Mouse (Mus musculus) hindbrain, embryonic 15.5 days (tissue): Measurements from ENCODE around the gene Iqschfp. TPM values are rescaled to one million over a fixed set of nuclear protein-coding genes. Genes with fewer than 3 reads are reported as not detected.
A peak's percentile ranks its signal among the peaks of the same experiment; 100 is the strongest.

Experiments used
- ATAC-seq: fragments of 200-750 bp; cut with Nextera tagmentation; 2 replicates; pipeline ENCODE4 v1.8.0; 2017; ENCODE audit warnings: low read depth, moderate number of reproducible peaks, moderate TSS enrichment; ENCODE audit not compliant: low FRiP score
- H3K27ac ChIP-seq: fragments of 300-500 bp; sonication (generic); replicated peaks from 2 replicates; pipeline ENCODE4 v1.5.1; 2015; ENCODE audit warnings: mild to moderate bottlenecking, inconsistent platforms
- H3K27me3 ChIP-seq: fragments of 300-500 bp; sonication (generic); 2 replicates; pipeline ENCODE4 v1.6.1; 2015; ENCODE audit warnings: control low read depth, inconsistent platforms
- H3K36me3 ChIP-seq: fragments of 300-500 bp; sonication (generic); 2 replicates; pipeline ENCODE4 v1.6.1; 2015; ENCODE audit warnings: control low read depth, inconsistent platforms
- H3K4me1 ChIP-seq: fragments of 300-500 bp; sonication (generic); replicated peaks from 2 replicates; pipeline ENCODE4 v1.6.1; 2015; ENCODE audit warnings: control low read depth, inconsistent platforms
- H3K4me2 ChIP-seq: fragments of 300-500 bp; sonication (generic); 2 replicates; pipeline ENCODE4 v1.6.1; 2015; ENCODE audit warnings: moderate library complexity, mild to moderate bottlenecking, inconsistent platforms
- H3K4me3 ChIP-seq: fragments of 300-500 bp; sonication (generic); 2 replicates; pipeline ENCODE4 v1.5.1; 2015; ENCODE audit warnings: mild to moderate bottlenecking, inconsistent platforms
- H3K9ac ChIP-seq: fragments of 300-500 bp; sonication (generic); 2 replicates; pipeline ENCODE4 v1.6.1; 2015; ENCODE audit warnings: inconsistent platforms
- H3K9me3 ChIP-seq: fragments of 300-500 bp; sonication (generic); 2 replicates; pipeline ENCODE4 v1.6.1; 2016; ENCODE audit warnings: control low read depth, inconsistent platforms
- WGBS: fragments of 180-500 bp; shearing (Covaris S2); methylation state at CpG from one replicate; pipeline ENCODE4 v1.1.7; 2015; 5-methylcytosine and 5-hydroxymethylcytosine counted together
- polyA plus RNA-seq: library from polyadenylated mRNA; unstranded; fragments of >200 nt; fragmentation: Nextera tagmentation; extraction: Ambion mirVana; gene quantifications from 2 replicates; pipeline ENCODE4 v1.2.1, GENCODE M21; 2015

Iqschfp gene
- polyA plus RNA-seq, 1 experiment from 2014 or later = 7.3 TPM

GRCm38 (mm10) chr3:68632714-68633113 lies 740.7 kb downstream of the Iqschfp start:
- H3K9me3 ChIP-seq = no peaks in the 10 kb centered on the region
- H3K4me1 ChIP-seq = no peaks in the 10 kb centered on the region
- H3K9ac ChIP-seq = no peak overlapping the region
- H3K4me2 ChIP-seq = no peak overlapping the region
- H3K4me3 ChIP-seq = no peak overlapping the region
- no peaks in the 10 kb centered on the region for H3K27me3 ChIP-seq
- peaks cover under 1% of the 10 kb centered on the region; the same call in 1 of the 2 replicates for H3K36me3 ChIP-seq
- ATAC-seq = no peak
- 95% methylated on average over 3 of the region's 3 CpGs for WGBS
- no peak overlapping the region for H3K27ac ChIP-seq

GRCm38 (mm10) chr3:68633577-68633976 lies 741.5 kb downstream of the Iqschfp start:
- Histone ChIP-seq H3K27ac (no peak overlapping the region), H3K4me3 (no peak overlapping the region), H3K36me3 (no peaks in the 10 kb centered on the region), H3K27me3 (no peaks in the 10 kb centered on the region), H3K9ac (no peak overlapping the region), H3K4me1 (no peaks in the 10 kb centered on the region), H3K4me2 (no peak overlapping the region), H3K9me3 (no peaks in the 10 kb centered on the region)
- 93% methylated on average over 4 of the region's 4 CpGs for WGBS
- no peak for ATAC-seq

- Histone ChIP-seq H3K4me3 (no peak overlapping the region), H3K27ac (no peak overlapping the region), H3K4me2 (no peak overlapping the region), H3K4me1 (no peaks in the 10 kb centered on the region), H3K9me3 (no peaks in the 10 kb centered on the region), H3K9ac (no peak overlapping the region), H3K27me3 (no peaks in the 10 kb centered on the region), H3K36me3 (no peaks in the 10 kb centered on the region)
- ATAC-seq = no peak
- 21% methylated on average over 7 of the region's 7 CpGs for WGBS
Measured at GRCm38 (mm10) chr3:68637960-68638359, 745.9 kb downstream of the Iqschfp start.

- no peak overlapping the region for H3K9ac ChIP-seq
- H3K4me1 ChIP-seq = no peaks in the 10 kb centered on the region
- 94% methylated on average over 1 of the region's 1 CpGs for WGBS
- ATAC-seq = no peak
- no peak overlapping the region for H3K4me2 ChIP-seq
- H3K9me3 ChIP-seq = no peaks in the 10 kb centered on the region
- H3K27ac ChIP-seq = no peak overlapping the region
- no peak overlapping the region for H3K4me3 ChIP-seq
- H3K36me3 ChIP-seq = no peaks in the 10 kb centered on the region
- no peaks in the 10 kb centered on the region for H3K27me3 ChIP-seq
Measured at GRCm38 (mm10) chr3:68638703-68639102, 746.7 kb downstream of the Iqschfp start.

GRCm38 (mm10) chr3:68642935-68643334 lies 750.9 kb downstream of the Iqschfp start:
- no peak overlapping the region for H3K4me2 ChIP-seq

GRCm38 (mm10) chr3:68646387-68647130 lies 754.5 kb downstream of the Iqschfp start:
- Histone ChIP-seq H3K4me2 (no peak overlapping the region), H3K9me3 (no peaks in the 10 kb centered on the region), H3K27ac (no peak overlapping the region), H3K9ac (no peak overlapping the region), H3K4me3 (no peak overlapping the region), H3K4me1 (no peaks in the 10 kb centered on the region), H3K27me3 (no peaks in the 10 kb centered on the region), H3K36me3 (no peaks in the 10 kb centered on the region)
- ATAC-seq = no peak
- WGBS = 90% methylated on average over 6 of the region's 6 CpGs

More at GRCm38 (mm10) chr3:68642935-68643334, 750.9 kb downstream of the Iqschfp start:
- Histone ChIP-seq H3K36me3 (no peaks in the 10 kb centered on the region), H3K4me3 (no peak overlapping the region), H3K27me3 (no peaks in the 10 kb centered on the region), H3K27ac (no peak overlapping the region), H3K9me3 (no peaks in the 10 kb centered on the region), H3K9ac (no peak overlapping the region), H3K4me1 (no peaks in the 10 kb centered on the region)
- no peak for ATAC-seq
- WGBS = 90% methylated on average over 7 of the region's 7 CpGs

- H3K4me1 ChIP-seq = no peaks in the 10 kb centered on the region
- no peaks in the 10 kb centered on the region for H3K36me3 ChIP-seq
- H3K27me3 ChIP-seq = no peaks in the 10 kb centered on the region
- WGBS = 90% methylated on average over 3 of the region's 3 CpGs
- H3K9ac ChIP-seq = no peak overlapping the region
- H3K4me3 ChIP-seq = no peak overlapping the region
- no peak overlapping the region for H3K27ac ChIP-seq
- no peaks in the 10 kb centered on the region for H3K9me3 ChIP-seq
- no peak overlapping the region for H3K4me2 ChIP-seq
- no peak for ATAC-seq
Measured at GRCm38 (mm10) chr3:68647282-68647681, 755.2 kb downstream of the Iqschfp start.

GRCm38 (mm10) chr3:68650251-68650650 lies 758.2 kb downstream of the Iqschfp start:
- no peak for ATAC-seq
- no peaks in the 10 kb centered on the region for H3K4me1 ChIP-seq
- H3K4me3 ChIP-seq = no peak overlapping the region
- no peak overlapping the region for H3K9ac ChIP-seq
- H3K36me3 ChIP-seq = no peaks in the 10 kb centered on the region
- no peaks in the 10 kb centered on the region for H3K27me3 ChIP-seq
- 95% methylated on average over 3 of the region's 3 CpGs for WGBS
- H3K9me3 ChIP-seq = no peaks in the 10 kb centered on the region
- H3K27ac ChIP-seq = no peak overlapping the region
- no peak overlapping the region for H3K4me2 ChIP-seq

- Histone ChIP-seq H3K27me3 (no peaks in the 10 kb centered on the region), H3K27ac (no peak overlapping the region), H3K4me3 (no peak overlapping the region), H3K9me3 (no peaks in the 10 kb centered on the region), H3K4me1 (no peaks in the 10 kb centered on the region), H3K36me3 (no peaks in the 10 kb centered on the region), H3K4me2 (no peak overlapping the region), H3K9ac (no peak overlapping the region)
- ATAC-seq = no peak
- WGBS = 79% methylated on average over 4 of the region's 4 CpGs
Measured at GRCm38 (mm10) chr3:68656607-68657352, 764.7 kb downstream of the Iqschfp start.

GRCm38 (mm10) chr3:68657589-68658245 lies 765.7 kb downstream of the Iqschfp start:
- Histone ChIP-seq H3K27me3 (no peaks in the 10 kb centered on the region), H3K4me3 (no peak overlapping the region), H3K4me1 (no peaks in the 10 kb centered on the region), H3K27ac (no peak overlapping the region), H3K9me3 (no peaks in the 10 kb centered on the region), H3K4me2 (no peak overlapping the region), H3K36me3 (no peaks in the 10 kb centered on the region), H3K9ac (no peak overlapping the region)
- ATAC-seq = no peak
- 52% methylated on average over 9 of the region's 9 CpGs for WGBS

- WGBS = 96% methylated on average over 6 of the region's 6 CpGs
- no peak overlapping the region for H3K4me3 ChIP-seq
Measured at GRCm38 (mm10) chr3:68659996-68660395, 768.0 kb downstream of the Iqschfp start.

GRCm38 (mm10) chr3:68660538-68660937 lies 768.5 kb downstream of the Iqschfp start:
- H3K4me3 ChIP-seq = no peak overlapping the region
- H3K9me3 ChIP-seq = no peaks in the 10 kb centered on the region
- ATAC-seq = 0 out of 2 replicates have a peak, but pooled peaks have one; percentile 56
- H3K4me1 ChIP-seq = no peaks in the 10 kb centered on the region; the same call in 1 of the 2 replicates
- no peak overlapping the region for H3K9ac ChIP-seq
- no peak overlapping the region for H3K27ac ChIP-seq
- no peaks in the 10 kb centered on the region for H3K27me3 ChIP-seq
- 54% methylated on average over 4 of the region's 4 CpGs for WGBS
- no peaks in the 10 kb centered on the region for H3K36me3 ChIP-seq
- no peak overlapping the region for H3K4me2 ChIP-seq

More at GRCm38 (mm10) chr3:68659996-68660395, 768.0 kb downstream of the Iqschfp start:
- no peak overlapping the region for H3K27ac ChIP-seq
- H3K4me1 ChIP-seq = no peaks in the 10 kb centered on the region; the same call in 1 of the 2 replicates
- H3K36me3 ChIP-seq = no peaks in the 10 kb centered on the region
- H3K9ac ChIP-seq = no peak overlapping the region
- H3K9me3 ChIP-seq = no peaks in the 10 kb centered on the region
- no peak overlapping the region for H3K4me2 ChIP-seq
- ATAC-seq = no peak
- no peaks in the 10 kb centered on the region for H3K27me3 ChIP-seq
